Mouse (Mus musculus) C2C12 (cell line): ENCODE results near the gene Mgat4b.

Experiments used
- CEBPB ChIP-seq: IDR thresholded peaks from one replicate; pipeline ENCODE4 v1.6.1; 2011; ENCODE audit warnings: low read depth, mild to moderate bottlenecking, control low read depth, moderate library complexity
- CTCF ChIP-seq: IDR thresholded peaks from one replicate; pipeline ENCODE4 v1.5.1; 2011; ENCODE audit not compliant: control insufficient read depth, insufficient read depth, insufficient read length
- FOSL1 ChIP-seq: IDR thresholded peaks from one replicate; pipeline ENCODE4 v1.8.0; 2011; ENCODE audit warnings: mild to moderate bottlenecking, low read length; ENCODE audit not compliant: poor library complexity, insufficient read depth, severe bottlenecking
- MAX ChIP-seq: IDR thresholded peaks from one replicate; pipeline ENCODE4 v1.6.1; 2011; ENCODE audit warnings: mild to moderate bottlenecking, control low read depth
- MYOD1 ChIP-seq: IDR thresholded peaks from one replicate; pipeline ENCODE4 v1.6.1; 2011; ENCODE audit warnings: low read depth; ENCODE audit not compliant: control insufficient read depth, insufficient read length
- MYOG ChIP-seq: IDR thresholded peaks from one replicate; pipeline ENCODE4 v1.6.1; 2011; ENCODE audit not compliant: control insufficient read depth, insufficient read length; ENCODE audit errors: extremely low read depth
- USF1 ChIP-seq: IDR thresholded peaks from one replicate; pipeline ENCODE4 v1.6.1; 2011; ENCODE audit warnings: low read depth, mild to moderate bottlenecking, control low read depth, moderate library complexity

DNA sequence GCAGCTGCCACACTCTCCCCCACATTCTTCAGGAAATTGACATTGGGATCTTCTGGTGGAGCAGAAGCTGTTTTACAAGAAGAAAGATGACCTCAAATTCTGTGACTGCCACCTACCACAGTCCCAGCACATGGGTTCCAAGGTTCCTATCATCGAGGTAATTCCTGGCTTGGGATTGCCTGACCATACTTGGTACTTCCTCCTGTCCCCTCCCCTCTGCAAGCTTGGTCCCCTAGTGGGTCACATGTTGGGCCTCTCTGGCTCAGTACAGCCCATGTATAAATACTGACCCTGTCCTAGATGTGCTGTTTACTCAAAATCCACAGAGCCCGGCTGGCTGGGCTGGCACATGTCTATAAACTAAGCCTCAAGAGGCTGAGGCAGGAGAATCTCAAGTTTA lies 4.7 kb upstream of the Mgat4b start:
- TF ChIP-seq CTCF (no peak), USF1 (no peak), MYOG (no peak), CEBPB (no peak), MAX (no peak), MYOD1 (no peak), FOSL1 (no peak)
